Mouse (Mus musculus): ENCODE measurements around the gene Smco4. TPM values are rescaled to one million over a fixed set of nuclear protein-coding genes. Genes with fewer than 3 reads are reported as not detected.
"Not testable (repeated sequence)": the region's sequence is repeated elsewhere in the genome, so short reads cannot be mapped to it uniquely, and the experiment has no call there.

Smco4 gene
- polyA plus RNA-seq, 1 experiment from 2014 or later: 3.4 TPM

DNA sequence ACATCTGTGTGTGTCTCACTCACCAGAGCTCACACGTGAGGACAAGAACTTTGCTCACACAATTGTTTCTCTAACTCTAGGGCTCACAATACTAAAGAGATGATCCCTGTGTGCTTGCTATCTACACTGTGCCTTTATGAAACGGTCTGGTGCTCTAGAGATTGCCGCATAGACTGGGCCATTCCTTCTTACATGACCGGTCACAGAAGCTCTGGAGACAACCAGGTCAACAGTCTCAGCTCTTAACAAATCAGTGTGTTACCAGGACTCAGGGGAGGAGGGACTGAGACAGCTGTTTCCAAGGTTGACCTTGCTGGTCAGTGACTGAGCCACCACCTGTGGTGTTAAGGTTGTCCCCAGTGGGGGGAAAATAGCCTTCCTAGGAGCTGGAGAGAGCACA is 1.5 kb upstream of the Smco4 start:
- ATAC-seq (ENCODE audit: low read depth): no peak
- no peak overlapping the region for H3K9ac ChIP-seq (ENCODE audit: low read length)
- 82% methylated on average over 4 of the region's 4 CpGs for WGBS

DNA sequence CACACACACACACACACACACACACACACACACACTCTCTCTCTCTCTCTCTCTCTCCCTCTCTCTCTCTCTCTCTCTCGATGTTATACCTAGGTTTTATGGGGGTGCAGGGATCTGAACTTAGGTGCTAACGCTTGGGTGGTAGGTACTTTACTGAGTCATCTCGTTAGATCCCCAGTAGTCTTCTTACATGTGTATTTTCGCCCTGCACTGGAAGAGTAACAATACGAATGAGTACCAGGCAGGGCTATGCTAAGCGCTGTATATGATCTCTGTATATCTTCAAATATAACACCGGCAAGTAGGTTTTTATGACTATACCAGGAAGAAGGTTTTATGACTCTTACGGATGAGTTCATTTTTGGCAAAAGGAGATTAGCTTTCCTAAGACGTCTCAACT is 831 bp upstream of the Smco4 start:
- H3K4me1 ChIP-seq (replicated peaks; ENCODE audit: control insufficient read depth, insufficient read depth, low read length): peaks cover 20% of the 10 kb centered on the region
- no peak overlapping the region for H3K27ac ChIP-seq (ENCODE audit: low read length)
- WGBS: 69% methylated on average over 9 of the region's 9 CpGs

More for the DNA sequence above, 1.5 kb upstream of the Smco4 start:
- H3K27me3 ChIP-seq (ENCODE audit: control insufficient read depth, insufficient read depth, low read depth, low read length): no peaks in the 10 kb centered on the region; the same call in 1 of the 2 replicates
- H3K4me2 ChIP-seq (ENCODE audit: low read depth, low read length): no peak overlapping the region
- no peaks in the 10 kb centered on the region for H3K9me3 ChIP-seq (ENCODE audit: control insufficient read depth, low read length)
- no peak overlapping the region for H3K4me3 ChIP-seq (ENCODE audit: low read length)
- H3K4me1 ChIP-seq (replicated peaks; ENCODE audit: control insufficient read depth, insufficient read depth, low read length): peaks cover 19% of the 10 kb centered on the region
- H3K36me3 ChIP-seq (ENCODE audit: control insufficient read depth, insufficient read depth, low read length): no peaks in the 10 kb centered on the region
- no peak overlapping the region for H3K27ac ChIP-seq (ENCODE audit: low read length)

DNA sequence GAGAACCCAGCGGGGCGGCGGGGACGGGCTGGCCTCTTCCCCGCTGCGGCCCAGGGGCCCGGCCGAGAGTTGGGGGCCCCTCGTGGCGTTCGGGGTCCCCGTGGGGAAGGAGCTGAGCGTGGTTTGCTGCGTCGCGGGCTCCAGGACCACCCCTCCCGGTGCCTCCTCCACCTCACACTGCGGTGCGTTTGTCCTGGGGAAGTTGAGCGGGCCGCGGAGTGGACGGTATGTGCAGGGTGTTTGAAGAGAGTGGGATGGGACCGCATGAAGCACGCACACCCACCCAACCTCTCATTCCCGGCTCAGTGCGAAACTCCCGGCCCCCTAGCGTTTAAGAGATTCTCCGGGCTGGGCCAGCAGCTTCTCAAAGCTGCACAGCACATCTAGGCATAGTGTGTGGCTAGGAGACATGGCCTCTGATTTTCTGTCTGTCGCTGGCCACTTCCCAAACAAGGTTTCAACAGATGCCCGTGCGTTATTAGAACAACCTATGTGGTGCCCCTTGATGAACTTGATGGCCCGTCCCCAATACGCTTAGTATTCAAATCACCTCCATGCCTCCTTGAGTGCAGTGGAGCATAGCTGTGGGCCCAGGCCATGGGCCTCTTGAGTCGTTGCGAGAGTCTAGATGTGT is 810 bp downstream of the Smco4 start:
- WGBS: 4% methylated on average over 28 of the region's 37 CpGs
- peak overlapping the region; percentile 64 for H3K27ac ChIP-seq (ENCODE audit: low read length)
- ATAC-seq (ENCODE audit: low read depth): peak; percentile 82
- H3K4me3 ChIP-seq (ENCODE audit: low read length): peak overlapping the region; percentile 80
- peak overlapping the region; percentile 91 for H3K4me2 ChIP-seq (ENCODE audit: low read depth, low read length)
- H3K27me3 ChIP-seq (ENCODE audit: control insufficient read depth, insufficient read depth, low read depth, low read length): no peaks in the 10 kb centered on the region; the same call in 1 of the 2 replicates
- H3K36me3 ChIP-seq (ENCODE audit: control insufficient read depth, insufficient read depth, low read length): no peaks in the 10 kb centered on the region
- H3K9me3 ChIP-seq (ENCODE audit: control insufficient read depth, low read length): no peaks in the 10 kb centered on the region
- peak overlapping the region; percentile 90 for H3K9ac ChIP-seq (ENCODE audit: low read length)
- H3K4me1 ChIP-seq (replicated peaks; ENCODE audit: control insufficient read depth, insufficient read depth, low read length): peaks cover 22% of the 10 kb centered on the region

More for the DNA sequence above, 831 bp upstream of the Smco4 start:
- ATAC-seq (ENCODE audit: low read depth): no peak
- H3K9me3 ChIP-seq (ENCODE audit: control insufficient read depth, low read length): no peaks in the 10 kb centered on the region
- no peak overlapping the region for H3K9ac ChIP-seq (ENCODE audit: low read length)
- no peak overlapping the region for H3K4me3 ChIP-seq (ENCODE audit: low read length)
- no peaks in the 10 kb centered on the region; the same call in 1 of the 2 replicates for H3K27me3 ChIP-seq (ENCODE audit: control insufficient read depth, insufficient read depth, low read depth, low read length)
- no peaks in the 10 kb centered on the region for H3K36me3 ChIP-seq (ENCODE audit: control insufficient read depth, insufficient read depth, low read length)
- no peak overlapping the region for H3K4me2 ChIP-seq (ENCODE audit: low read depth, low read length)

DNA sequence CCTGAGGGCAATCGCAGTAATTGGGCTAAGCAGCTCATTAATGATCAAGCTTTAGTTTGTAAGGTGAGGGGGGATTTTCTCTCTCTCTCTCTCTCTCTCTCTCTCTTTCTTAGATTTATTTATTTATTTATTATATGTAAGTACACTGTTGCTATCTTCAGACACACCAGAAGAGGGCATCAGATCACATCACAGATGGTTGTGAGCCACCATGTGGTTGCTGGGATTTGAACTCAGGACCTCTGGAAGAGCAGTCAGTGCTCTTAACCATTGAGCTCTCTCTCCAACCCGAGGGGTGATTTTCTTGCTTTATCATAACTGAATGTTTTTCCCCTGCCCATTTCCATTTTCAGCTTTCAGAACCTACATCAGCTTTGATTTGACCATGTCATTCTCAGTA is 2.0 kb downstream of the Smco4 start:
- H3K27ac ChIP-seq (ENCODE audit: low read length); H3K4me2 ChIP-seq (ENCODE audit: low read depth, low read length); H3K9me3 ChIP-seq (ENCODE audit: control insufficient read depth, low read length); H3K27me3 ChIP-seq (ENCODE audit: control insufficient read depth, insufficient read depth, low read depth, low read length); ATAC-seq (ENCODE audit: low read depth); H3K4me3 ChIP-seq (ENCODE audit: low read length); H3K9ac ChIP-seq (ENCODE audit: low read length); H3K36me3 ChIP-seq (ENCODE audit: control insufficient read depth, insufficient read depth, low read length): not testable (repeated sequence)
- H3K4me1 ChIP-seq (replicated peaks; ENCODE audit: control insufficient read depth, insufficient read depth, low read length): peaks cover 22% of the 10 kb centered on the region
- WGBS: 89% methylated on average over 2 of the region's 2 CpGs

DNA sequence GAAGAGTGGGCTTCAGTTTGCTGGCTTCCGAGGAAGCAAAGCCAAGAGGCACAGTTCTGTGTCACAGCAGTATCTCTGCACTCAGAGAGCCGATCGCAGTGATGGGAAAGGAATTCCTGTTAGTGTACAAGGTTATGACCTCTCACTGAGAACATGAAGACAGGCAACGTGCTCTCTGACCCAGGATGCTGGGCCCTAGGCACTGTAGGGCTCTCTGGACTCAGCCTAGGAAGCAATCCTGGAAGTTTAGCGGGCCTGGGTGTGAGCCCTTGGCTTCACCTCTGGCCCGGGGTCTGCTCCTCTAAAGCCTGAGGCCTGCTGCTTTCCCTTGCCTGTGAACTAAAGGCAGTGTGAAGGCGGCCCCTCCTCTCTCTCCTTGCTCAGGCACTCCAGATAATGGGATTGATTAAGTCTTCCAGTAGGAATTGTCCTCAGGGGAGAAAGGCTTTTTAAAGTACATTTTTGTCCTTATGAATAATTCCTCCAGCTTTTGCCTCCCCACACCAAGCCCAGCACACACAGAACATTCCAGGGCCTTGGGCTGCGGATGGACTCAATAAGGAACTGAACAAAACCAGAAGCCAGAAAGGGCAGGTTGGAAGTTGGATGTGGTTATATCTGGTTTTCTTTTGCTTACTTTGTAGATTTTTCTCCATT is 2.8 kb downstream of the Smco4 start:
- Histone ChIP-seq H3K9me3 (ENCODE audit: control insufficient read depth, low read length) (no peaks in the 10 kb centered on the region), H3K27me3 (ENCODE audit: control insufficient read depth, insufficient read depth, low read depth, low read length) (no peaks in the 10 kb centered on the region; the same call in 1 of the 2 replicates), H3K4me1 (replicated peaks; ENCODE audit: control insufficient read depth, insufficient read depth, low read length) (peaks cover 22% of the 10 kb centered on the region), H3K4me2 (ENCODE audit: low read depth, low read length) (no peak overlapping the region), H3K27ac (ENCODE audit: low read length) (peak overlapping the region; percentile 23; the same call in 1 of the 2 replicates), H3K36me3 (ENCODE audit: control insufficient read depth, insufficient read depth, low read length) (no peaks in the 10 kb centered on the region), H3K4me3 (ENCODE audit: low read length) (no peak overlapping the region), H3K9ac (ENCODE audit: low read length) (peak overlapping the region; percentile 35; the same call in 1 of the 2 replicates)
- 35% methylated on average over 8 of the region's 8 CpGs for WGBS
- ATAC-seq (ENCODE audit: low read depth): no peak

DNA sequence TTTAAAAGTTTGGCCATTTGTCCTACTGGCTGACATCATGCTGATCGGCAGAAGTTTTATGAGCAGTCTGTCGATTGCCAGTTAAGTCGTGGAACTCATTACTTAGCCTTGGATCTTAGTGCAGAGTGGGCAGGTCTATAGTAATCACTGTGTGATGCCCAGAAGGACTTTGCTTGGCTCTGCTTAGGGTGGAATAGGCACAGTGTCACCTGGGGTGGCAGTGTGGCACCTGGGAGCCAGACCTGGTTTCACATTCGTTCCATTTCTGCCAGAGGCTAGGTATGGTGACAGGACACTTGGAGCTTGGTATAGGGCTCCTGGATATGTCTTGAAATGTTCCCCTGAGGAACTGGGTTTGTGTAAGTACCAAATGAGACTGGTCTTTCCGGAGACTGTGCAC is 6.8 kb downstream of the Smco4 start:
- no peaks in the 10 kb centered on the region for H3K9me3 ChIP-seq (ENCODE audit: control insufficient read depth, low read length)
- no peak overlapping the region for H3K4me2 ChIP-seq (ENCODE audit: low read depth, low read length)
- H3K4me3 ChIP-seq (ENCODE audit: low read length): no peak overlapping the region
- H3K27ac ChIP-seq (ENCODE audit: low read length): no peak overlapping the region
- no peak overlapping the region for H3K9ac ChIP-seq (ENCODE audit: low read length)
- no peaks in the 10 kb centered on the region for H3K27me3 ChIP-seq (ENCODE audit: control insufficient read depth, insufficient read depth, low read depth, low read length)
- no peak for ATAC-seq (ENCODE audit: low read depth)
- no peaks in the 10 kb centered on the region for H3K36me3 ChIP-seq (ENCODE audit: control insufficient read depth, insufficient read depth, low read length)
- 87% methylated on average over 5 of the region's 5 CpGs for WGBS
- H3K4me1 ChIP-seq (replicated peaks; ENCODE audit: control insufficient read depth, insufficient read depth, low read length): peaks cover 11% of the 10 kb centered on the region; the same call in 1 of the 2 replicates

DNA sequence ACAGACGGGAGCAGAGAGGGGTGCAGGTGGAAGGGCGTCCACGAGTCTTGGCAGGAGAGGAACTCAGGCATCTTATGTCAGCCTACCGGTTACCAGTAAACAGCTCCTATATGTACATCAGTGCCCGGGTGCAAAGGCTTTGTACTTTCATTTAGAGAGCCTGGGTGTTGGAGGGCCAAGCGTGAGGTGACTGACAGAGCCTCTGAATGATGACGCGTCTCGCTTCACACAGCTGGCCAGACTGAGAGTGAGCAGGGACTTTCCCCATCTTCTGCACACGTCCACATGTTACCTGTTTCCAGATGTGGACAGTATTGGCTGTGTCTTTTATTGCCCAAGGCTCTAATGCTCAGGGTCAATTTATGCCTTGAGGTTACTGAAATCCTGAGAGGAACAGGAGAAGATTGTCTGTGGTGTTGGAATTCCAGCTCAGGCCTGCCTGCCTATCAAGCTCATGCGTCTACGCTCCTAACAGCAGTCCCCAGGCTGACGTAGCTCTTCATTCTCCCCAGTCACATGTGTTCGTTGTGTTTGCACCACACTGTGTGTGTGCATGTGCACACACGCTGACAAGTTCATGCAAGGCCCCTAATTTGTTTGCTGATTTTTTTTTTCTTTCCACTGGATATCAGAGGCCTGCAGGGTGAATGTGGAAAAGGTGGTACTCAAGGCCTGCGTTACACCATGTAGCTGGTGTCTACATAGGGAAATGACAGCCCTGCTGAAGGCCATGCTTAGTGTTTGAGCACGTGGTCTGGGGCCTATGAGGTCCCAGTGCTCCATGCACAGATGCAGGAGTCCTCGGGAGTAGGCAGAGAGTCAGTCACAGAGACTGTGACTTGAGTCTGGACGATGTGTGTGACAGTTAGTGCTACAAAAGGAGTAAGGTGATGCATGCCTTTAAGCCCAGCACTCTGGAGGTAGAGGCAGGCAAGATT is 8.4 kb downstream of the Smco4 start:
- Histone ChIP-seq H3K4me1 (replicated peaks; ENCODE audit: control insufficient read depth, insufficient read depth, low read length) (peaks cover 13% of the 10 kb centered on the region), H3K36me3 (ENCODE audit: control insufficient read depth, insufficient read depth, low read length) (no peaks in the 10 kb centered on the region), H3K27ac (ENCODE audit: low read length) (no peak overlapping the region), H3K4me2 (ENCODE audit: low read depth, low read length) (no peak overlapping the region), H3K9ac (ENCODE audit: low read length) (no peak overlapping the region), H3K4me3 (ENCODE audit: low read length) (no peak overlapping the region), H3K9me3 (ENCODE audit: control insufficient read depth, low read length) (no peaks in the 10 kb centered on the region), H3K27me3 (ENCODE audit: control insufficient read depth, insufficient read depth, low read depth, low read length) (no peaks in the 10 kb centered on the region)
- ATAC-seq (ENCODE audit: low read depth): no peak
- WGBS: 72% methylated on average over 19 of the region's 19 CpGs

DNA sequence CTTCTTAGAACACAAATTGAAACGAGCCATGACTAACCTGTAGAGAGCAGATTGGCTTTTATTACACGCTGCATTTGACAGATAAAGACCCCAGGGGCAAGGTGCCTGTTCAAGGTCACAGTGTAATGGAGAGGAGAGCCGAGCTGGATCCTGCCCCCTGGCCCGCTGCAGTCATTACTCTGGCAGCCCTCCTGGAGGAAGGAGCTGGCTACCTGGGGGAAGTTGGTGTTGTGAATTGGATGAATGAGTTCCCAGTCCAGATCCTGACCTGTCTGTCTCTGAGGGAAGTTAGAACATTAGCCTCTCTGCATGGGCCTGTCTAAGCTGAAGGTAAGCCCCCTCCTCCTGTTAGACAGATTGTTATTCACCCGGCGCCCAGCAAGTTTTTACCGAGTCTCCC is 9.2 kb downstream of the Smco4 start:
- 68% methylated on average over 7 of the region's 7 CpGs for WGBS
- Histone ChIP-seq H3K4me1 (replicated peaks; ENCODE audit: control insufficient read depth, insufficient read depth, low read length) (peaks cover 15% of the 10 kb centered on the region), H3K9ac (ENCODE audit: low read length) (no peak overlapping the region), H3K27me3 (ENCODE audit: control insufficient read depth, insufficient read depth, low read depth, low read length) (no peaks in the 10 kb centered on the region), H3K36me3 (ENCODE audit: control insufficient read depth, insufficient read depth, low read length) (no peaks in the 10 kb centered on the region), H3K27ac (ENCODE audit: low read length) (no peak overlapping the region), H3K4me3 (ENCODE audit: low read length) (no peak overlapping the region), H3K4me2 (ENCODE audit: low read depth, low read length) (no peak overlapping the region), H3K9me3 (ENCODE audit: control insufficient read depth, low read length) (no peaks in the 10 kb centered on the region)
- ATAC-seq (ENCODE audit: low read depth): no peak

DNA sequence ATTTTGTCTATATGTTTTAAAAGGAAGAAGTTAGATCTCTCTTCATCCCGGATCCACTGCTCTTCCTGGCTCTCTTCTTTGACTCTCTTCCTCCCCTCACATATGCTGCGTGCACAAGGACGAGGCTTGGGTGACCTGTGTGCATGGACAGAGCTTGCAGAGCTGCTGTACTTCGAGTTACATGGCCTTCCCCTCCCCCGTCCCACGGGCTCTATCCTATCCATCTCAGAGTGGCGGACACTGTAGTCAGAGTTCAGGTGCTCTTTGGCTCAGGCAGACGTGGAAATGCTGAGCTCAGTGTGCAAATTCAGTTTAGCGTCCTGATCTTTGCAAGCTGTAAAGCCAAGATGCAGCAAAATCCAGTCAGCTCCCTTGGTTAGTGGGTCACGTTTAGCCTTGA is 10.1 kb downstream of the Smco4 start:
- H3K9ac ChIP-seq (ENCODE audit: low read length): no peak overlapping the region
- H3K4me1 ChIP-seq (replicated peaks; ENCODE audit: control insufficient read depth, insufficient read depth, low read length): peaks cover 20% of the 10 kb centered on the region
- no peak for ATAC-seq (ENCODE audit: low read depth)
- H3K4me2 ChIP-seq (ENCODE audit: low read depth, low read length): no peak overlapping the region
- no peaks in the 10 kb centered on the region for H3K27me3 ChIP-seq (ENCODE audit: control insufficient read depth, insufficient read depth, low read depth, low read length)
- H3K9me3 ChIP-seq (ENCODE audit: control insufficient read depth, low read length): no peaks in the 10 kb centered on the region
- no peak overlapping the region for H3K4me3 ChIP-seq (ENCODE audit: low read length)
- WGBS: 61% methylated on average over 10 of the region's 10 CpGs
- H3K27ac ChIP-seq (ENCODE audit: low read length): no peak overlapping the region
- no peaks in the 10 kb centered on the region for H3K36me3 ChIP-seq (ENCODE audit: control insufficient read depth, insufficient read depth, low read length)

Data from lung, embryonic 16.5 days (tissue).